Mouse (Mus musculus): ENCODE measurements at regions not wholly inside any gene's neighbourhood (a gene's known extent, or its start where the extent isn't known, plus 50 kb on each side); places are given as distances from the start of the nearest gene placed in this dataset.
"Not testable (repeated sequence)": the region's sequence is repeated elsewhere in the genome, so short reads cannot be mapped to it uniquely, and the experiment has no call there.

DNA sequence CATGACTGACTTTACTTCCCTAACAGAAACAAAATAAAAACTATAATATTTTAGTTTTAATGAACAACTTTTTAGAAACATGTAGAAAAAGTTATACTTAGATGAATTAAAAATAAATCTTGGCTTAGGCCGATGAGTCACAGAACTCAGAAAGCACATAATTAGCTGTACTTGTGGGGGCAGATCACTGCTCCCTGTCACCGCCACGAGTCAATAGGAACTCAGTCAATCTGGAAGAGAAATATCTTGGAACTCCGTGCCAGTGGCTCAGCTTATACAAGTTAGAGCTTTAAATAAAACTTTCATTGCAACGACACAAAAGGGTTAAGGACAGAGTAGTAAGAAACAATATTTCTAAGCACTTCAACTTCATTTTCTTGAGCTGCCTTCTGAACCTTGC is 622.7 kb upstream of the Cdh8 start:
- 74% methylated on average over 5 of the region's 5 CpGs for WGBS
- no peak for ATAC-seq (ENCODE audit: insufficient number of reproducible peaks, insufficient read depth, low FRiP score, low TSS enrichment, low read depth)
- H3K27me3 ChIP-seq = no peaks in the 10 kb centered on the region

DNA sequence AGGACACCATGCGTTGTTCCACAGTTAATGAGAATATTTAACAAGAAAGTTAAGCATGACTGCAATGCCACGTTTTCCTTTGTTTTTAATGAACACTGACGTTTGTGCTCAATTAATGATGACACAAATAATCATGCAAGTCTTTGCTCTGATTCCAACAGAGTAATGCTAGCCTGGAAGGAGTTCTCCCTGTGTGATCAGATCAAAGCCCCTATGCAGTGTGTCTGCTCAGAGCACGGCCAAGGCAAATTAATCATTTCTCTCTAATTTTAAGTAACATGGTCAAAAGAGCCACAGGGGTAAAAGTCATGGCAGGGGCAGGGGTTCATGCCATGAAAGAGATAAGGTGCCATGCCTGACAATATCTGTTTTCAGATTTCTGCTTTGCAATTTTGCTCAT is 618.2 kb upstream of the Cdh8 start:
- WGBS = 48% methylated on average over 4 of the region's 4 CpGs
- H3K4me2 ChIP-seq = no peak overlapping the region
- H3K9ac ChIP-seq (replicated peaks) = no peak overlapping the region
- no peaks in the 10 kb centered on the region for H3K9me3 ChIP-seq
- no peaks in the 10 kb centered on the region for H3K4me1 ChIP-seq (replicated peaks)
- ATAC-seq (ENCODE audit: insufficient number of reproducible peaks, insufficient read depth, low FRiP score, low TSS enrichment, low read depth) = no peak
- H3K4me3 ChIP-seq (replicated peaks) = no peak overlapping the region
- no peaks in the 10 kb centered on the region for H3K27me3 ChIP-seq
- no peaks in the 10 kb centered on the region for H3K36me3 ChIP-seq
- H3K27ac ChIP-seq = no peak overlapping the region

More for the DNA sequence above, 622.7 kb upstream of the Cdh8 start:
- Histone ChIP-seq H3K27ac (no peak overlapping the region), H3K9ac (replicated peaks) (no peak overlapping the region), H3K4me1 (replicated peaks) (no peaks in the 10 kb centered on the region), H3K4me2 (no peak overlapping the region), H3K36me3 (no peaks in the 10 kb centered on the region), H3K4me3 (replicated peaks) (no peak overlapping the region), H3K9me3 (no peaks in the 10 kb centered on the region)

DNA sequence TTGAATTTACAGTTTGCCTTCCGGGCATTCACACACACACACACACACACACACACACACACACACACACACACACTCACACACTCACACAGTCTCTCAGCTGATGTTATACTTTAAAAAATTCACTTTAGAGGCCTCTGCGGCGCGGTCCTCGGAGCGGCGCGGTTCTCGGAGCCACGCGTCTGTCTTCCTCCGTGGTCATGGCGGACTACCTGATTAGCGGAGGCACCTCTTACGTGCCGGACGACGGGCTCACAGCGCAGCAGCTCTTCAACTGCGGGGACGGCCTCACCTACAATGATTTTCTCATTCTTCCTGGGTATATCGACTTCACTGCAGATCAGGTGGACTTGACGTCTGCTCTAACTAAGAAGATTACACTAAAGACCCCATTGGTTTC is 614.1 kb upstream of the Cdh8 start:
- H3K4me3 ChIP-seq (replicated peaks); H3K4me1 ChIP-seq (replicated peaks); ATAC-seq (ENCODE audit: insufficient number of reproducible peaks, insufficient read depth, low FRiP score, low TSS enrichment, low read depth); H3K4me2 ChIP-seq; H3K36me3 ChIP-seq; H3K27me3 ChIP-seq; H3K9me3 ChIP-seq; H3K9ac ChIP-seq (replicated peaks); H3K27ac ChIP-seq: not testable (repeated sequence)
- 96% methylated on average over 23 of the region's 23 CpGs for WGBS

DNA sequence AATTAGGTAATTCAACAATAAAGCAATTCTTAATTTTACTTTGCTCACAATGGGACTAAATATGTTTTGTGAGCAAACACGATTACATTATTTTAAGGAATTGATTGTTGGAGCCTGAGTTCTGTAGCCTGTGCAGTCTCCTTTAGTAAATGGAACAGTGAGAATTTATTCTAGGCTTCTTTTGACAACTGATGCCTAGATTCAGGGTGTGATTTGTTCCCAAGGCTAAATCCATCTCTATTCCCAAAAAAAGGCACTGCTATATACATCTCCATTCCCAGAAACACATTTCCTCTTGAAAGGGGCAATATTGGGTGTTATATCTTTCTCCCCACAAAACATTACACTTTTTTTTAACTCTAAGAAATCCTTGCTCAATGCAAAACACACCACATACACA is 599.4 kb upstream of the Cdh8 start:
- Histone ChIP-seq H3K9ac (replicated peaks) (no peak overlapping the region), H3K27me3 (no peaks in the 10 kb centered on the region), H3K4me1 (replicated peaks) (no peaks in the 10 kb centered on the region), H3K4me3 (replicated peaks) (no peak overlapping the region), H3K4me2 (no peak overlapping the region), H3K9me3 (no peaks in the 10 kb centered on the region), H3K27ac (no peak overlapping the region), H3K36me3 (no peaks in the 10 kb centered on the region)
- ATAC-seq (ENCODE audit: insufficient number of reproducible peaks, insufficient read depth, low FRiP score, low TSS enrichment, low read depth) = no peak
- 93% methylated on average over 1 of the region's 1 CpGs for WGBS

DNA sequence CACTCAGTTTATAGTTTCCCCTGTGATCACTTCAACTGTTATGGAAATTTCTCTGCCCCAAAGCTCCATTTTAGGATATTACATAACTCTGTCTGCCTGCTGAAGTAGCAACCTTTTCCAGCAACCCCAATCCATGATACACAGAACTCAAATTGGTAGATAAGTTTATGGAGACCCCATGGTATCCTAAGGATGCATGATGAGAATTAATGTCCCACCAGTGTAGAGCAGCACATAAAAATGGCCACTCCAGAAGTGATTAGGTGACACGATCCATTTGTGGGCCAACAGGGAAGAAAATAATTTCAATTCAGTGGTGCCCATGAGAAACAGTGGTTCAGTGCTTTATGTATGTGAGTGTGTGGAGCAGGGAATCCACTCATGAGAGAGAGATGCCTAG is 583.3 kb upstream of the Cdh8 start:
- H3K4me2 ChIP-seq = no peak overlapping the region
- no peak overlapping the region for H3K27ac ChIP-seq
- no peaks in the 10 kb centered on the region for H3K27me3 ChIP-seq
- no peaks in the 10 kb centered on the region for H3K4me1 ChIP-seq (replicated peaks)
- H3K9ac ChIP-seq (replicated peaks) = no peak overlapping the region
- H3K9me3 ChIP-seq = no peaks in the 10 kb centered on the region
- no peaks in the 10 kb centered on the region for H3K36me3 ChIP-seq
- H3K4me3 ChIP-seq (replicated peaks) = no peak overlapping the region
- 94% methylated on average over 1 of the region's 1 CpGs for WGBS
- ATAC-seq (ENCODE audit: insufficient number of reproducible peaks, insufficient read depth, low FRiP score, low TSS enrichment, low read depth) = no peak

DNA sequence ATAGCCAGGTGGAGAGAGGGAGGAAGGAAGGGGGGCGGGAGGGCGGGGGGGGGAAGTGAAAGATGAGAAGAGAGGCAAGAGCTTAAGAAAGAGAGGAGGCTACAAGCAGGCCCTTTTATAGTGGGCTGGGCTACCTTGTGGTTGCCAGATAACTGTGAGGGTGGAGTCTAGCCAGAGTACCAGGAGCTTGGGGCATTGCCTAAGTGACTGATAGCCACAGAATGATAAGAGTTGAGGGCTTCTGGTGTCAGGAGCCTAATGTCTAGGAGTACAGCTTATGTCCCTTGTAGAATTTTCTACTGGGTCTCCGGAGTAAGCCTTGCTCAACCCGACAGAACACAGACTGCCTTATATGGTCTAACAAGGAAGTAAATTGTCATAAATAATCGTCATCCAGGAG is 567.4 kb upstream of the Cdh8 start:
- H3K36me3 ChIP-seq = no peaks in the 10 kb centered on the region
- no peaks in the 10 kb centered on the region for H3K27me3 ChIP-seq
- no peak for ATAC-seq (ENCODE audit: insufficient number of reproducible peaks, insufficient read depth, low FRiP score, low TSS enrichment, low read depth)
- H3K9me3 ChIP-seq = no peaks in the 10 kb centered on the region
- H3K27ac ChIP-seq = no peak overlapping the region
- no peak overlapping the region for H3K4me2 ChIP-seq
- no peak overlapping the region for H3K9ac ChIP-seq (replicated peaks)
- no peak overlapping the region for H3K4me3 ChIP-seq (replicated peaks)
- H3K4me1 ChIP-seq (replicated peaks) = no peaks in the 10 kb centered on the region
- 71% methylated on average over 5 of the region's 5 CpGs for WGBS

DNA sequence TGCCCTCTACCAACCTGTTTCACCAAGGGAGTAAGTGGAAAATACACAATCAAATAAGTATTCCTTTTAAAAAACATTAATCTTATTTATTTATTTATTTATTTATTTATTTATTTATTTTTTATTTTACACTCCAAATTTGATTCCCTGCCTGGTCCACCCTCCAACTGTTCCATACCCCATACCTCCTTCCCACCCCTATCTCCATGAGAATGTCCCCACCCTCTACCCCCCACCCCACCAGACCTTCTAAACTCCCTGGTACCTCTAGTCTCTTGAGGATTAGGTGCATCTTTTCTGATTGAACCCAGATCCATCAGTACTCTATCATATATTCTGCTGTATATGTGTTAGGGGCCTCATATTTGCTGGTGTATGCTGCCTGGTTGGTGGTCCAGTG is 538.4 kb upstream of the Cdh8 start:
- no peak for ATAC-seq (ENCODE audit: insufficient number of reproducible peaks, insufficient read depth, low FRiP score, low TSS enrichment, low read depth)

DNA sequence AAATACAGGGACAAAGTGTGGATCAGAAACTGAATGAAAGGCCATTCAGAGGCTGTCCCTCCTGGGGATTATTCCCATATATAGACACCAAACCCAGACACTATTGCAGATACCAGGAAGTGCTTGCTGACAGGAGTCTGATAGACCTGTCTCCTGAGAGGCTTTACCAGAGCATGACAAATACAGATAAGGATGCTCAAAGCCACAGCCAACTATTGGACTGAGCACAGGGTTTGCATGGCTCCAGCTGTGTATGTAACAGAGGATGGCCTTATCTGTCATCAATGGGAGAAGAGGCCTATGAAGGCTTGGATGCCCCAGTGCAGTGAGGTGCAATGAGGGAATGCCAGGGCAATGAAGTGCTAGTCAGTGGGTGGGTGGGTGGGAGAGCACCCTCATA is 537.6 kb upstream of the Cdh8 start:
- no peak overlapping the region for H3K4me2 ChIP-seq
- H3K9me3 ChIP-seq = no peaks in the 10 kb centered on the region
- H3K27me3 ChIP-seq = no peaks in the 10 kb centered on the region
- no peak for ATAC-seq (ENCODE audit: insufficient number of reproducible peaks, insufficient read depth, low FRiP score, low TSS enrichment, low read depth)
- no peaks in the 10 kb centered on the region for H3K4me1 ChIP-seq (replicated peaks)
- H3K9ac ChIP-seq (replicated peaks) = no peak overlapping the region
- no peak overlapping the region for H3K27ac ChIP-seq
- H3K4me3 ChIP-seq (replicated peaks) = no peak overlapping the region
- H3K36me3 ChIP-seq = no peaks in the 10 kb centered on the region

More for the DNA sequence above, 538.4 kb upstream of the Cdh8 start:
- Histone ChIP-seq H3K4me1 (replicated peaks) (no peaks in the 10 kb centered on the region), H3K9ac (replicated peaks) (no peak overlapping the region), H3K27ac (no peak overlapping the region), H3K4me3 (replicated peaks) (no peak overlapping the region), H3K9me3 (no peaks in the 10 kb centered on the region), H3K4me2 (no peak overlapping the region), H3K27me3 (no peaks in the 10 kb centered on the region), H3K36me3 (no peaks in the 10 kb centered on the region)

DNA sequence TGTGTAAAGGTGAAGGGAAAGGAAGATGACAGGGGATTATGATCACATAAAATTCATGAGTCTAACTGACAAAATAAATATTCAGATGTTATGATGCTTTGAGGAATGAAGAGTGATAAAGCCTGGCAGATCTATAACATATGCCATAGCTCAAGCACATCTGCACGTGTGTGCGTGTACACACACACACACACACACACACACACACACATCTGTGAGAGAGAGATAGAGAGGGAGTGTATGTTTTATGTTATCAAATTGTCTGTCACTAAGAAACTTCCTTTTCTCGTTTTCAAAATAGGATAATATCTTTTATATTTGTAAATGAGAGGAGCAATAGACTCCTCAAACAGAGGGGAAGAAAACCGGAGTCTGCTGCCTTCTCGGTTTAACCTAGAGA is 516.9 kb upstream of the Cdh8 start:
- Histone ChIP-seq H3K9ac (replicated peaks) (no peak overlapping the region), H3K27me3 (no peaks in the 10 kb centered on the region), H3K36me3 (no peaks in the 10 kb centered on the region), H3K4me3 (replicated peaks) (no peak overlapping the region), H3K9me3 (no peaks in the 10 kb centered on the region), H3K4me1 (replicated peaks) (no peaks in the 10 kb centered on the region), H3K4me2 (no peak overlapping the region), H3K27ac (no peak overlapping the region)
- no peak for ATAC-seq (ENCODE audit: insufficient number of reproducible peaks, insufficient read depth, low FRiP score, low TSS enrichment, low read depth)
- WGBS = 83% methylated on average over 5 of the region's 5 CpGs

Data from limb, embryonic 12.5 days (tissue).